Mouse (Mus musculus) Muller cell, postnatal 12 days (primary cell): ENCODE measurements around the gene Hspg2.

Source experiments
- DNase-seq: peaks from one replicate; pipeline ENCODE4 v3.0.0-alpha.2; 2015; ENCODE audit errors: inconsistent ontology term

Gene Hspg2

DNA sequence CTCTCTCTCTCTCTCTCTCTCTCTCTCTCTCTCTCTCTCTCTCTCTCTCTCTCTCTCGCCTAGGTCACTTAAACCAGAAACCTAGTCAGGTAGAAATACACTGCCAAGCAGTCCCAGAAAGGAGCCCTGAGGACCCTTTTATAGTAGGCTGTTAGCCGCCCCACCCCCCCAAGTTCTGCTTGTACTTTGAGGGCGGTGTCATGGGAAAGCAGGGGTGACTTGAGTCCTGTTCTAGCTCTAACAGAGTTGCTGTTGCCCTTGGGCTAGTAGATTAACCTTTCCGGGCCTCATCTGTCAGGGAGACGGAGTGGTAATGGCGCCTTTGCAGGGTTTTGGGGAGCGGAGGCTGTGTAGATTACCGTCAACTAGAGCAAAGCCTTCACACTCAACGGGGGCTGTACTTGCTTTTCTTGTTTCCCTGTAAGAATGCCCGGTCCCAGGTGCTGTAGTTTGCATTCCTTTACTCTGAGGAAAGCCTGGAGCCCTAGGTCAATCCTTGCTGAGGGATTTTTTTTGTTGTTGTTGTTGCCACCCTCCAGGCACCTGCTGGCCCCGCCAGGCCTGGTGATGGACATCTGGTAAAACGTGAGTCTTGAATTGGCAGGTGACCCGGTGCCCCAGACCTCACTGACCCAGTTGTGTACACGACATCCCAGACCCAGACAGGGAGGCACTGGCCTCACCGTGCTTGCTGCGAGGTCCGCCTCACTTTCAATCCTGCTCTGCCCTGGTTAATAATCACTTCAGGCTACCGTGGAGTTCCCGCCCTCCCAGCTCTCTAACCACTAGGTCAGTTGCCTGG lies 11.8 kb downstream of the Hspg2 start:
- DNase-seq = peak; percentile 52

DNA sequence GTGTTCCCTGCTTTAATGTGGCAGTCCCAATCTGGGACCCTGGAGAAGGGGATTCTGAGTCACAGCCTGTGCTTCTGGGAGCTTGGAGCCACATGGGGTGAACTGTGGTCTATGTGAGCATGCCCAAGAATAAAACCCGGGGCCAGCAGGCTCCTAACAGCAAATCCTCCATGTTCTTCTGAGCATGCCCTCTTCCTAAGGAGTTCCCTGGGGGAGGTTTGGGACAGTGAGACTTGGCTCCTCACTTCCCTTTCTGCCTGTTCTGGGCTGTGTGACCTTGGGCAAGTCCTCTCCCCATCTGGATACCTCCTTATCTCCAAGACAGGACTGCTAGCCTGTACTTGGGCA lies 12.4 kb downstream of the Hspg2 start:
- no peak for DNase-seq

DNA sequence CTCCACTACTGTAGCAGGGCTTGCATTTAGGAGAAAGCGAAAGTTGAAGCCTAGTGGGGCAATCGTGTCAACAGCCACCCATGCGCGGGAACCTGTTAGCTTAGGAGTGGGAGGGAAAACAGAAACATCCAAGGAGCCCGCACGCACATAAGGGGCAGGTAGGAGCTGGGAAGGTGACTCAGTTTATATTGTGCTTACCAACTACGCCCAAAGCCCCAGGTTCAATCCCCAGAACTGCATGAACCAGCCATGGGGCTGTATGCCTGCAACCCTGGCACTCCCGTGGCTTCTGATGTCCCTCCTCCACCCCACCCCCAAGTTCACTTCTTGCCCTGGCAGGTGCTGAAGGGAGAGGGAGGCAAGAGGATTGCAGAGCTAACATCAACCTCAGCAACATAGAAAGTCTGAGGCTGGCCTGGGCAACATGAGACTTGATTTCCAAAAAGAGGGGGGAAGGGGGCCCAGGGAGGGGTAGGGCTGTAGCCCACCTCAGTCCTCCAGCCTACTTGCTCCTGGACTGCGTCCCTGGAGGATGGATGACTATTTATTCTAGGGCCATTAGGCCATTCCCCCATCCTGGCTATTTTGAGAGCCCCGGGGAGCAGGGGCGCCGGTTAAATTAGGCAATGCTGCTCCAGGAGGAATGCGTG lies 12.9 kb downstream of the Hspg2 start:
- DNase-seq = no peak

DNA sequence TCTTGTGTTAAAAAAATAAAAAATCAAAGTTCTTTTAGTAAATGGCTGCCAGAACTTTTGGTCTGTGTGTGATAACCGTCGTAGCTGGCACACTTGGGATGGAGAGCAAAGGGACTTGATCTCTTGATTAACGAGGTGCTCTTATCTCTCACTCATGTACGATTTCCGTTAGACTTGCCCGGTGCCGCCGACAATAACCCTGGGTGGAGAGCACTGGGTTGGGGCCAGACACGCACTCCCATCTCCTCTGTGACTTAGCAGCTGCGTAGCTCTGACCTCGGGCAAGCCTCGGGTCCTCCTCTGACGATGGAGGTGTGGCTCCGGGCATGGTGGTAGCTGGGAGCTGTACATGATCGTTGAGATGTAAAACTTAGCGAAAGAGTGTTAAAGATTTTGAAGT lies 15.3 kb downstream of the Hspg2 start:
- DNase-seq = no peak

DNA sequence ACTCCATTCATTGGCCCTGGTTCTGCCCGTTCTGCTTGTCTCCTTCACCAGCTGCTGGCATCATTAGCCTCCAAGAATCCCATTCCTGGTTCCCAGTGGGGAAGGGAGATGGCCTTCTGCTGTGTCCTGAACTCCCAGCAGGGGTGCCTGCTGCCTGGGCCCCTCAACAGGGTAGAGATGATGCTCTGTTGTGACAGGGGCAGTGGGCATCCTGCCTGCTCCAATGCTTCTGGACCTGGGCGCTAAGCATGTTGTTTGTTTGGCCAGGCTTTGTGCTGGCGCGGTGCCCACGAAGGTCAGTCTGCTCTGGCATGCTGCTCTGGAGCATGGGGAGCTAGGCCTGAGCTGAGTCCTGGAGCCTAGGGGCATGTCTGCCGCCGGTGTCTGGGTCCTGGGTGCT lies 16.0 kb downstream of the Hspg2 start:
- DNase-seq = peak; percentile 83

DNA sequence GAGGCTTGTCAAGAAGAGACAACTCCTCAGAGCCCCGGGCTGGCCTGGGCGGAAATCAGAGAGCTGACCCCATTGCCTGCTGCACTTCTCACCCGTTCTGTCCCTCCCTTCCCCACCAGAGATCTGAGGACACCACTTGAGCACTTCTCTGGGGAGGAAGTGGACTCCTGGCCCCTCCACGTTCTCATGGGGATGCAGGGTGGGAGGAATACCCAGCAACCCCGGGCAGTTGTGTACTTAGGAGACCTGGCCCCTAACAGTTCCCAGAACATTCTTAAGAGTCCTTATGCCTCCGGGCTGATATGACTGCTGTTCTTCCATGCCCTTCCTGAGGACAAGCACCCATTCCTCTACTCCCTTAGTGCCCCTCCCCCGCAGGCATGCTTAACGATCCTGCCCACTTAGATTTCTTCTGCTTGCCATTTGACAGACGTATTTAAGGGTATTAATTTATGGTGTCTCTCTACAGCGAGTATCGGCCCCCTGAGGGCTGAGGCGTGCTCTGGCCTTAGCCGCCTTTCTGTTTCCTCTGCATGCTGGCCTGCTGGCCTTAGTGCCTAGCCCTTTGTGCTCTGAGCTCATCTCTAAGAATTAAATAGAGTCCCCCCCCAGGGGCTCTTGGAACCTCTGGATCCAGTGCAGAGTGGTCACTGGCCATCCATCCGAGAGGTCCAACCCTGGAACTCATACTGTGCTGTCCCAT lies 16.8 kb downstream of the Hspg2 start:
- DNase-seq = no peak

DNA sequence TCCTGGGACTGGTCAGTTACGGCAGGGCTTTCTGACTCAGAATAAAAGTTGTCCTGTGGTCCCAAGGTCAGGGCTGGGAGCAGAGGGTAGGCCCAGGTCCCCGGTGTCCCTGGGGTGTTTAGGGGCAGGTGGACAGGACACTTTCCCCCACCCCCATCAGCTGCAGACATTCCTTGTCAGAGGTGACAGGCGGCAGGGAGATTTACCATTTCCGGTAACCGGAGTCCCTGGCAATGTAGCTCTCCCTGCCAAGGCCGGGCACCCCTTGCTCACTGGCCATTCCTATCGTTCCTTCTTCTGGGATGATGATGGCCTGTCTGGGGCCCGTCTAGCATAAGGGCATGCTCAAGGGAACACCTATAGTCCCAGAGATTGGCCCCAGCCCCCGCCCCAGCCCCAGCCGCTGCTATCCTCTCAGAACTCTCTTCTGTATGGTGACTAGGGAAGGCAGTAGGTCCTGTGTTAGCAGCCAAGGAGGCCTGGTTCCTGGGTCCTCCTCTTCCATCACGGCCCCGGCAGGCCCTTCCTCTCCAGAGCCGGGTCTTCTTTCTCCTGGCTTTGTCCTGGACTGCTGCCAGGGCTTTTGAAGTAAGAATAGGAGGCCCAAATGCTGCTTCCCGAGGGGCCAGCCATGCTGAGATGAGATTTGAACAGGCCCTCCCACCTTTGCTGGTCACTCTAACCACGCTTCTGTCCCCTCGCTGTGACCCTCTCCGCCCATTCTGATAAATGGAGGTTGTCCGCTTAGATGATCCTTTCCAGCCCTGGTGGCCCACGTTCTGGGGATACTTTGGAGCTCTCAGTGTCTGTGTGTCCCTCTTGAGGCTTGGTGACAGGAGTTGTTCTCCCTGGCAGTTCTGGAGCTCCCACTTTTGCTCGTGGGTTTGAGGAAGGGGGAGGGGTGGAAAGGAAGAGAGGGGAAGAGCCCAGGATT lies 17.8 kb downstream of the Hspg2 start:
- DNase-seq = no peak

DNA sequence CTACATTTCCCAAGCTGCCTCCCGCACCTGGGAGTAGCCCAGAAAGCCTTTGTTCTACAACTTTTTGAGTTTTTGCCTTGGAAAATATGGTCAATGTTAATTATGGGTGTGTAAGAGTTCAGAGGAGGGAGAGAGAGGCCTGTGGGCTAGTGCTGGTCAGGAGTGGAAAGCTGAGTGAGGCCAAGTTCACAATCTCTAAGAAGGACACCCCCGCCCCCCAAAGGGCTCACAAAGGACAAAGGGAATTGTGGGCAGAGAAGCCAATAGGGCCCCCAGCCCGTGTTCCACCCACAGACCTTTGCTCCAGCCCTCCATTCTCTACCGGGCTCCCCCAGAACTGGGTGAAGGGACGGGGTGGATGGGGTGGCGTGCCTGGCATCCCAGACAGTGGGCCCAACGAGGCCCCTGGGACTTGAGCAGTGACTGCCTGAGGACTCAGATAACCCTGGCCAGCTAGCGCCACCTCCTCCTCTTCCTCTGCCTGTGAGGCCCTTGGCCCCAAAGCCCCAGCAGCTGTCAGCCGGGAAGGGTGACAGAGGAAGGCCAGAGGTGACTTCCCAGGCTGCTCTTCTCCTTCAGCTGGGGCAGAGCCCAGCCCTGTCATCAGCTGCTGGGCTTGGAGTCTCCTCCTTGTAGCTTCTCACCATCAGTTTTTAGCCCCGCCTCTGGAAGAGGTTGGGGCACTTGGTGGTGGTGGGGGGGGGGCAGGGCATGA lies 18.9 kb downstream of the Hspg2 start:
- no peak for DNase-seq

DNA sequence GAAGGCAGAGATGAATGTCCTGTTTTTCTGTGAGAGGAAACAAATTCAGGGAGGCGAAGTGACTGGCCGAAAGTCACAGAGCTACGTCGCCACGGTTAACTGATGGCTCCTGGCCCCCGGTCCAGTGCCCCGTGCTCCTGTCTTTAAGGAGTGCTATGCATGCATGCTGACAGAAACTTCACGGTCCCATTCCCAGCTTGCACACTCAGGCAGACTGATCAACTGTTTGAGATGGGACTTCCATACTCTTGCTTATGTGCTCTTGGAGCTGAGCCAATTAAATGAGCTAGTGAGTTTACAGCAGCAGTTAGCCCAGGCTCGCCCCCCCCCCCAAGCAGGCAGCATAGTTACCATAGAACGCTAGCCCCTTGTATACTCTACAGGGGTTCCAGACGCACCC lies 19.5 kb downstream of the Hspg2 start:
- DNase-seq = no peak

DNA sequence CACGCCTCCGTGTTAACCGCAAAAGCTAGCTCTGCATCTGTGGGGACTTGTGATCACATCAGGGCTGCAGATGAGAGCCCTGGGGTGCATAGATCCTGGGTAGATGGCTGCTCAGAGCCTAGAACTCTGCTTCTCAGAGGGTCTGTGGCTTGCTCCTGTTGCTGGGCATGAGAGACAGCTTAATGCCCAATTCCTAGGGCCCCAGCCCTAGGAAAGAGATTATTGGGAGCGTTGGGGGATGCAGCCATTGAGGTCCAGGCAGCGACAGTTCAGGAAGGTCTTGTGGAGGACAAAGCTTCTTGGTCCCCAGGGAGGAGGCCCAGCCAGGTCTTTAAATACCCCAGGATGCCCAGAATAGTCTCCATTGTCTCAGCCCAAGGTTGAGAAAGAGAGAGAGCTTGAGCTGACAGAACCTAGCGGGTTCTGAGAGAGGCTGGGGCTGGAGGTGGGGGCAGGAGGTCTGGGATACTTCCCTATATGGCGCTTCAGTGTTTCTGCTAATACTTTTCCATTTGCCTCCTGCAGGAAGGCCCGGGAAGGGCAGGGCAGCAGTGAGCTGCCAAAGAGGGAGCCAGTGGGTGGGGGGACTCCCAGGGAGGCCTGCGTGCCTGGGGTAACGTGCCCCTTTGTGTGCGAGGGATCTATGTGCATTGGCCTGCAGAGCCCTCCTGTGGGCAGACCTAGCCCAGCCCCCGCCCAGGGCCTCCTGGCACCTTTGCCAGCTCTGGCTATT lies 20.2 kb downstream of the Hspg2 start:
- DNase-seq = peak; percentile 81

DNA sequence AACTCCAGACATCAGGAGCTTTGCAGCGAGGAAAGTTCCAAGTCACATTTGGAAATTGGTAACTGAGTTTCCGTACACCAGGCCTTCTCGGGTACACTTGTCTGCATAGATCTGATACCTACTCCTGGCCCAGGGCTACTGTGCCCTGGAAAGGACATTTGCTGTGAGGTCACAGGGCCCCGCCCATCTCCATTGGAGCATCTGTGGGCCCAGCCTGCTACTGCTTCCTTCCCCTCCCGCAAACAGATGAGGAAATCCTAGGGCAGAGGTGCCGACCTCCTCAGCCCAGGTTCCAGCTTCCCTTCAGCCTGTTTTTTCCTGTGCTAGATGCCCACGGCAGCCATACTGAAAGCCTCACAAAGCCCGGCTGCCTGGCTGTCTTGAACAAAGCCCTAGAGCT lies 21.4 kb downstream of the Hspg2 start:
- no peak for DNase-seq

DNA sequence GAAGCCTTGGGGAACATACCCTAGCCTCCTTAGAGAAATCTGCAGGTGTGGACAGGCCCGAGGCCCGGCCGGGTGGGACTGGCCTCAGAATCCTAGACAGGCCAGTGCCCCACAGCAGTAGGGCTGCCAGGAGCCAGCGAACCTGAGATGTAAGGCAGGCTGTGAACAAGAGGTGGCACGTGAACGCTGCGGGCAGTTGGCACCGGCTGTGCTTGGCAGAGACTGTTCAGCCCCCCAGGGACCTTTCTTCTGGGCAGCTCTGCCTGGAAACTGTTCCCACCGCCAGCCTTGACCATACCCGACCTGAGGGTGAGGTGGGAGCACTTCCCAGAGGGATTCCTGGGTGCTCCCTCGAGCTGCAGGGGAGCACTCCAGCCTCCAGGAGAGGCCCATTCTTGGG lies 24.0 kb downstream of the Hspg2 start:
- DNase-seq = no peak

DNA sequence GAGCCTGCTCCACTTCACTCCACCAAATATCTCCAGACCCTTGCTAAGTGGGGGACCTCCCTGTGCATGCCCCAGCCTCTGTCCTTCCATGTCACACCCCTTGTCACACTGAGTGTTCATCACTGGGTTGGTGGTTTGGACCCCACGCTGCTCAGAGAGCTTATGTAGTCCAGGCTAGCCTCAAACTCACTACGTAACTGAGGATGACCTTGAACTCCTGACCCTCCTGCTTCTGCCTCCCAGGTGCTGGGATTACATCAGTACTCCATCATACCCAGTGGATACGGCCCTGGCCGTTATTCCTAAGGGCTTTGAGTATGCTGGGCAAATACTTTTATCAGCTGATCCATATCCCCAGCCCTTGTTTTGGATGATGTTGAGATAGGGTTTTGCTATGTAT lies 24.6 kb downstream of the Hspg2 start:
- no peak for DNase-seq

DNA sequence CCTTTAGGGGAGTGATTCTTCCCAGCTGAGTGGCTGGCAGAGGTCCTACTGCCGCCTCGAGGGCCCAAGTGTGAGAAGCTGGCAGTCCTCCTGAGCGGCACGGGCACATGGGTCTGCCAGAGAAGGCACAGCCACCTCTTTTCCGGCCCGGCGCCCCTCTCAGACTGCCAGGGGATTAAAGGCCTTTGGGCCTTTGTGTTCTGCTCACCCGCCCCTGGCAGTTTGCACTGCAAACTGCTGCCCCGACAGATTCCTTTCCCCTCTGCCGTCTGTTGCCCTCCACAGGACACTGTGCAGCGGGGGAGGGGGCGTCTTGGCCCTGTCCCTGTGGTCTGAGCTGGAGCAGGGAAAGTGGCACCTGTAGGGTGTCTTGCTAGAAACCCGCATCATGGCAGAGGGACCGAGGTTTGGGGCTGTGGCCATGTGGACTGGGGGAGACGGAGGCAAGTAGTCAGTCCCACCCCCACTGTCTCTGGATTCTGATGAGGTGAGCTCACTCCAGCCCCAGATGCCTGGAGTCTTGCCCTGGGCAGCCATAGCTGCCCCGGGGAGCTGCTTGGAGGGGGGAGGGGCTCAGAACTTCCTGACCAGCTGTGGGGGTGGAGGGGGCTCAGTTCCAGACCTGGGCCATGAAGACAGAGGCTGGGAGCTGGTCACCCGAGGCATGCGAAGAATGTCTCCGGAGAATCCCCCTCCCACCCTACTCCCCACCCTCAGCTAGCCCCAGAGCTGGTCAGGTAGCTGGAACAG lies 26.4 kb downstream of the Hspg2 start:
- peak; percentile 93 for DNase-seq

DNA sequence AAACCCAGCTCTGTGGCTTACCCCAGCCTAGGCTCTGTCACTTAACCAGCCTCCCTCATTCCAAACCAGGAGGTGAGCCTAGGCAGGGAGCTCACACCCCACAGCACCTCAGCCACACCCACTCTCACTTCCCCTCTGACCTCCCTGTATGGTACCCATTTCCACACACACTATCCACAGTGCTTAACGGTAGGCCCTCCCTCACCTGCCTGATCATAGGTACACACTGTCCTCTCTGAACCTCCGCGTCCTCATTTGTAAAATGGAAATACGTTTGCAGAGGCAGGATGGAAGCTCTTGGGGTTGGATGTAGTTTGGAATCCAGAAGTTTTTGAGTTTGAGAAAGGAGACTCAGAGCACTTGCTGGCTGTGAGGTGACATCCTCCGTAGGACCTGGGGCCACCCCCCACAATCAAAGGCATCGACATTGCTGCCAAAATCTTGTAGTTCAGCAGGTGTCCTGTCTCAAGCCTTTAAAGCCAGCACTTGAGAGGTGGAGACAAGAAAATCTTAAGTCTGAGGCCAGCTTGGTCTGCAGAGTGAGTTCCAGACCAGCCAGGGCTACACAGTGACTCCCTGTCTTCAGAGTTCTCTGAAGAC lies 27.0 kb downstream of the Hspg2 start:
- no peak for DNase-seq

DNA sequence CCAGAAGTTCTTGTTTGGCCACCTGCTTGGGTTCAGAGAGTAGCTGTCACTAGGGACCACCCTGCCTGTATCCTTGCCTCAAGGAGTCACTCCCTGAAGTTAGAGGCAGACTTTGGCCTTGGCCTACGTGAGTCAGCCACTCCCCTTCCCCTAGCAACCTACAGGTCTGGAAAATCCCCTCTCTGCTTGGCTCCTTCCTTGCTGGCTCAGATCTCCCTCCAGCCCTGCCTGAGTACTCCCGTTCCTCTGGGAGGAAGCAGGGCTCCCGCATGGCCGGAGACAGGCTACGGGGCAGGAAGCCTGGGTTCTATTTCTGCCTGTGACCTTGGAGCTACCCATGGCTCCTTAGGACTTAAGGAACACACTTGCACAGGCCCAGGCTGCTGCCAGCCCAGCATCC lies 28.8 kb downstream of the Hspg2 start:
- no peak for DNase-seq

DNA sequence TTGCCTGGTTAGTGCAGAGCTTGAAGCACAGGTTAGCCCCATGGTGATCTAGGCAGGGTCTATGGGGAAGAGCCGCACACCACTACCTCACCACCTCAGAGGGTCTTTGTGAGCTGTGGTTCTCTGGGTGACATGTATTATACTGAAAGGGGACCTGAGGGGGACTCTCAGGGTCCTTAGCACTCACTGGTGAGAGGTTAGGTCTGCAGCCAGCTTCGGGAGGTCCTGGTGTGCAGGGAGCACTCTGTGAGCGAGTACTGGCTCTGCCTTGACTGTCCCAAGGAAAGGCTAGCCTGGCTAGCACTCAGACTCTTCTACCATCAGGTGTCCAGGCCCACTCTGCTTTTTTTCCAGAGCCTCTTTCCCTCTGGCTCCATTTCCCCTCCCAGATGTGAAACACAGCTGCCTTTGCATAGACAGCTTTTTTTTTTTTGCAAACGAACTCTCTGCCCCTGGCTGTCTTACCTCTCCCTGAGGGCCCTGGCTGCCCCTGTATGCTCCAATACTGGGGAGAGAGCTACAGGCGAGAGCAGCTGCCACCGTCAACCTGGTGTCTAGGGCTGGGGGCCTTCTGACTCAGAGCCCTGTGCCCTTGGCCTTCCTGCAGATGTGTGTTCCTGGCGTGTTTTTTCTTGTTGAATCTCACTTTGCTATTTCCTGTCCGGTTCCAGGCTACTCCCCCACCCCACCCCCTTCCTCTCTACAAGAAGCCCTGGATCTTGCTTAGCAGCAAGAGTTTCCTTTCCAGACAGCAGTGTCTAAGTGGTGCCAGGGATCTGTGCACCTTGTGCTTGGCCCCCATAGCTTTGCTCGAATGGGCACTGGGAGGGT lies 29.5 kb downstream of the Hspg2 start:
- DNase-seq = no peak

DNA sequence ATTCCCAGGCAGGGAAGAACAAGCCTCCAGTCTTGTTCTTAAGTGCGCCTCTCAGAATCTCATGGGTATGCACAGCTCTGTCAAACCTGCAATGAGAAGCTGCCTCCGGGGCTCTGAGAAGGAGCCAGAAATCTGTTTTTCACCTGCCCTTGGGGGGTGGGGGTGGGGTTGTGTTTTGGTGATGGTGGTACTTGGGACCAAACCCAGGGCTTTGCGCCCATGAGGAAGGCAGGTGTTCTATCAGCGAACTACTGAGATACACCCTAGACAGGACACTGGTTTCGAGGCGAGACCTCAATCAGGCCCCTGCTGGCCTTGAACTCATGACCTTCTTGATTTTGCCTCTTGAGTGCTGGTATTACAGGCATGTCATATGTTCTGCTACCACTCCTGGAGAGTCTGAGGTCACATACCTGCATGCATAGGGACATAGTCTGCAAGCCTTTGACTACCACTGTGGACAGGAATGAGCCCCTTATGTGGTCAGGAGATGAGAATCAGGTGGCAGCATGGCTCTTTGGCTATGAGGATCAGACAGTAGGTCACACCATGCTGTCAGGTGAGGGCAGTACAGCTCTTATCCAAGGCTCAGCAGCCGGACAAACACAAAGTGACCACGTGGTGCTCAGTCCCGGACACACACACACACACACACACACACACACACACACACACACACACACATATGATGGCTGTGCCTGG lies 30.5 kb downstream of the Hspg2 start:
- DNase-seq = no peak
